Mouse (Mus musculus) forebrain, embryonic 11.5 days (tissue): ENCODE measurements around the gene Med16. TPM values are rescaled to one million over a fixed set of nuclear protein-coding genes. Genes with fewer than 3 reads are reported as not detected.

ENCODE experiments used
- ATAC-seq: fragments of 200-750 bp; cut with Nextera tagmentation; replicated peaks from 2 replicates; pipeline ENCODE4 v1.8.0; 2017; ENCODE audit warnings: moderate TSS enrichment; ENCODE audit not compliant: low FRiP score
- DNase-seq: peaks from one replicate; pipeline ENCODE4 v3.0.0-alpha.2; 2017; ENCODE audit warnings: low spot score
- H3K27ac ChIP-seq: fragments of 300-500 bp; sonication (generic); 2 replicates; pipeline ENCODE4 v1.5.1; 2014; ENCODE audit warnings: low read depth, low read length
- H3K27me3 ChIP-seq: fragments of 300-500 bp; sonication (generic); 2 replicates; pipeline ENCODE4 v1.6.1; 2014; ENCODE audit warnings: mild to moderate bottlenecking, low read length, mixed read lengths; ENCODE audit not compliant: control insufficient read depth, insufficient read depth
- H3K36me3 ChIP-seq: fragments of 300-500 bp; sonication (generic); 2 replicates; pipeline ENCODE4 v1.6.1; 2014; ENCODE audit warnings: mild to moderate bottlenecking, low read length, moderate library complexity, mixed read lengths; ENCODE audit not compliant: control insufficient read depth, insufficient read depth
- H3K4me1 ChIP-seq: fragments of 300-500 bp; sonication (generic); replicated peaks from 2 replicates; pipeline ENCODE4 v1.6.1; 2014; ENCODE audit warnings: low read length, mixed read lengths; ENCODE audit not compliant: control insufficient read depth, insufficient read depth
- H3K4me2 ChIP-seq: fragments of 300-500 bp; sonication (generic); 2 replicates; pipeline ENCODE4 v1.6.1; 2014; ENCODE audit warnings: low read depth, mild to moderate bottlenecking, low read length, moderate library complexity, mixed read lengths; ENCODE audit not compliant: severe bottlenecking
- H3K4me3 ChIP-seq: fragments of 300-500 bp; sonication (generic); 2 replicates; pipeline ENCODE4 v1.5.1; 2014; ENCODE audit warnings: low read depth, low read length
- H3K9ac ChIP-seq: fragments of 300-500 bp; sonication (generic); 2 replicates; pipeline ENCODE4 v1.6.1; 2014; ENCODE audit warnings: low read length
- H3K9me3 ChIP-seq: fragments of 300-500 bp; sonication (generic); 2 replicates; pipeline ENCODE4 v1.6.1; 2016; ENCODE audit warnings: low read length, mixed read lengths; ENCODE audit not compliant: control insufficient read depth
- WGBS: fragments of 180-500 bp; shearing (Covaris S2); extraction: QIAGEN DNeasy Blood & Tissue Kit; methylation state at CpG from one replicate; pipeline ENCODE4 v1.1.7; 2014; 5-methylcytosine and 5-hydroxymethylcytosine counted together
- polyA plus RNA-seq: library from polyadenylated mRNA; unstranded; fragments of >200 nt; fragmentation: Nextera tagmentation; extraction: Ambion mirVana; gene quantifications from 2 replicates; pipeline ENCODE4 v1.2.1, GENCODE M21; 2014

Med16 gene
- polyA plus RNA-seq, 1 experiment from 2014 or later: 60.4 TPM

- DNase-seq: no peak
- Histone ChIP-seq H3K36me3 (peaks cover 42% of the 10 kb centered on the region), H3K27ac (0 out of 2 replicates have a peak overlapping the region, but pooled peaks have one; percentile 12), H3K4me3 (no peak overlapping the region), H3K9ac (no peak overlapping the region), H3K4me2 (no peak overlapping the region), H3K9me3 (no peaks in the 10 kb centered on the region), H3K4me1 (no peaks in the 10 kb centered on the region), H3K27me3 (no peaks in the 10 kb centered on the region)
- 51% methylated on average over 10 of the region's 10 CpGs for WGBS
- 0 out of 2 replicates have a peak, but pooled peaks have one; percentile 8 for ATAC-seq
Measured at GRCm38 (mm10) chr10:79864351-79865188, 44.2 kb downstream of the Med16 start.

DNA sequence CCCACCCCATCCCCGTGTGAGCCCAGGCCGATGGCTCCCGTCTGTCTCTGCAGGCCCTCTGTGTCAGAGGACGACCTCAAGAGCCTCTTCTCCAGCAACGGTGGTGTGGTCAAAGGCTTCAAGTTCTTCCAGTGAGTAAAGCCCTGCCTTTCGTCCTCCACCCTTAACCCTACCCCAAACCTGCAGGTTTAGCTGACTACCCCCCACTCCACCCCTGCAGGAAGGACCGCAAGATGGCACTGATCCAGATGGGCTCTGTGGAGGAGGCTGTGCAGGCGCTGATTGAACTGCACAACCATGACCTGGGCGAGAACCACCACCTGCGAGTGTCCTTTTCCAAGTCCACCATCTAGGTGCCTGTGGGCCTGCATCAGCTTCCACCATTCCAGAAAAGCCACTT, 45.8 kb downstream of the Med16 start:
- Histone ChIP-seq H3K9ac (no peak overlapping the region), H3K9me3 (no peaks in the 10 kb centered on the region), H3K4me2 (no peak overlapping the region), H3K36me3 (peaks cover 46% of the 10 kb centered on the region), H3K4me3 (no peak overlapping the region), H3K27me3 (no peaks in the 10 kb centered on the region), H3K27ac (no peak overlapping the region), H3K4me1 (peaks cover 5% of the 10 kb centered on the region; the same call in 1 of the 2 replicates)
- DNase-seq (no peak), ATAC-seq (no peak)
- WGBS: 83% methylated on average over 10 of the region's 10 CpGs

- ATAC-seq (no peak), DNase-seq (no peak)
- H3K27ac ChIP-seq: no peak overlapping the region
- peaks cover 46% of the 10 kb centered on the region for H3K36me3 ChIP-seq
- peaks cover 12% of the 10 kb centered on the region for H3K4me1 ChIP-seq
- 90% methylated on average over 23 of the region's 23 CpGs for WGBS
- no peak overlapping the region for H3K9ac ChIP-seq
- no peak overlapping the region for H3K4me2 ChIP-seq
- no peak overlapping the region for H3K4me3 ChIP-seq
- no peaks in the 10 kb centered on the region for H3K27me3 ChIP-seq
- no peaks in the 10 kb centered on the region for H3K9me3 ChIP-seq
Measured at GRCm38 (mm10) chr10:79862049-79862788, 46.5 kb downstream of the Med16 start.

- Histone ChIP-seq H3K4me2 (no peak overlapping the region), H3K4me1 (peaks cover 20% of the 10 kb centered on the region), H3K27ac (no peak overlapping the region), H3K27me3 (no peaks in the 10 kb centered on the region), H3K9me3 (no peaks in the 10 kb centered on the region), H3K4me3 (no peak overlapping the region), H3K36me3 (peaks cover 43% of the 10 kb centered on the region), H3K9ac (no peak overlapping the region)
- no peak for DNase-seq
- ATAC-seq: no peak
- 88% methylated on average over 25 of the region's 25 CpGs for WGBS
Measured at GRCm38 (mm10) chr10:79861230-79862048, 47.3 kb downstream of the Med16 start.

DNA sequence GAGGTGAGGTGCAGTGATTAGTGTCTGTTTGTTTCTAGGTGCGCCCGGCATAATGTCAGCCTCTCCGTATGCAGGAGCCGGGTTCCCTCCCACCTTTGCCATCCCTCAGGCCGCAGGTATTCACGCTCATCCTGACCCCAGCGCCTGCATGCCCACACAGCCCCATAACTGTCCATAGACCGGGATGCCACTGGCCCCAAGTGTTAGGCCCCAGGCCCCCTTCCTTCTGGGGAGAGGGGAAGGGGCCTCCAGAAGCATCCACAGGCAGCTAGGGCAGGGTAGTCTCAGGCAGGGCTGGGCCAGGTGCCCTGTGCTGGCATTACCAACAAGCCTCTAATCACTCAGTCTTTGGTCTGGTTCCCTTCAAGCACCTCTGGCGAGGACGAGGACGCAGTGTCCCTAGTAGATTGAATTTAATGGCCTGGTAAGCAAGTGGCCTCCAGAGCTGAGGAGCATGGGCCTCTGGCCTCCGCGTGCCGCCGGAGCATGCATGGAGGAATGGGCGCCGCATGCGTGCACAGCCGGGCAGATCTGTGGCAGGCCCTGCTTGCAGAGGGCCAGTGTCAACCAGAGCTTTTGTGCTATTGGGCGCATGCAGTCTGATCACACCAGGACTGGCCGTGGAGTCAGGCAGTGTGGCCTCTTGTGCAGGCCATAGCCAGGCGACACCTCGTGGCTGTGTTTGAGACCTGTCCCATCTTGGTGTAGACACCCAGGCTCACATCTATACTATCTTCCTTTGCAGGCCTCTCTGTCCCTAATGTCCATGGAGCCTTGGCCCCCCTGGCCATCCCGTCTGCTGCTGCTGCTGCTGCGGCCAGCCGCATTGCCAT, 48.4 kb downstream of the Med16 start:
- Histone ChIP-seq H3K4me1 (peaks cover 23% of the 10 kb centered on the region), H3K27me3 (no peaks in the 10 kb centered on the region), H3K4me3 (no peak overlapping the region), H3K9ac (no peak overlapping the region), H3K27ac (no peak overlapping the region; the same call in 1 of the 2 replicates), H3K9me3 (no peaks in the 10 kb centered on the region), H3K36me3 (peaks cover 34% of the 10 kb centered on the region), H3K4me2 (no peak overlapping the region)
- WGBS: 93% methylated on average over 26 of the region's 26 CpGs
- no peak for ATAC-seq
- no peak for DNase-seq

DNA sequence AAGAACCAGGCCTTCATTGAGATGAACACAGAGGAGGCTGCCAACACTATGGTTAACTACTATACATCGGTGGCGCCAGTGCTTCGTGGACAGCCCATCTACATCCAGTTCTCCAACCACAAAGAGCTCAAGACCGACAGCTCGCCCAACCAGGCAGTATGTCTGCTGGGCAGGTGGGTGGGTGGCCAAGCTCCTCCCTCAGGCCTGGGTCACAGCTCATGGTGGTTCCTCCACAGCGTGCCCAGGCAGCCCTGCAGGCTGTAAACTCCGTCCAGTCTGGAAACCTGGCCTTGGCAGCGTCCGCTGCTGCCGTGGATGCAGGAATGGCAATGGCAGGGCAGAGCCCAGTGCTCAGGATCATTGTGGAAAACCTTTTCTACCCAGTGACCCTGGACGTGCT, 49.6 kb downstream of the Med16 start:
- Histone ChIP-seq H3K4me1 (peaks cover 23% of the 10 kb centered on the region), H3K36me3 (peaks cover 34% of the 10 kb centered on the region), H3K4me2 (no peak overlapping the region), H3K9ac (no peak overlapping the region), H3K27ac (no peak overlapping the region), H3K27me3 (no peaks in the 10 kb centered on the region), H3K4me3 (no peak overlapping the region), H3K9me3 (no peaks in the 10 kb centered on the region)
- DNase-seq: no peak
- WGBS: 91% methylated on average over 11 of the region's 11 CpGs
- ATAC-seq: no peak

DNA sequence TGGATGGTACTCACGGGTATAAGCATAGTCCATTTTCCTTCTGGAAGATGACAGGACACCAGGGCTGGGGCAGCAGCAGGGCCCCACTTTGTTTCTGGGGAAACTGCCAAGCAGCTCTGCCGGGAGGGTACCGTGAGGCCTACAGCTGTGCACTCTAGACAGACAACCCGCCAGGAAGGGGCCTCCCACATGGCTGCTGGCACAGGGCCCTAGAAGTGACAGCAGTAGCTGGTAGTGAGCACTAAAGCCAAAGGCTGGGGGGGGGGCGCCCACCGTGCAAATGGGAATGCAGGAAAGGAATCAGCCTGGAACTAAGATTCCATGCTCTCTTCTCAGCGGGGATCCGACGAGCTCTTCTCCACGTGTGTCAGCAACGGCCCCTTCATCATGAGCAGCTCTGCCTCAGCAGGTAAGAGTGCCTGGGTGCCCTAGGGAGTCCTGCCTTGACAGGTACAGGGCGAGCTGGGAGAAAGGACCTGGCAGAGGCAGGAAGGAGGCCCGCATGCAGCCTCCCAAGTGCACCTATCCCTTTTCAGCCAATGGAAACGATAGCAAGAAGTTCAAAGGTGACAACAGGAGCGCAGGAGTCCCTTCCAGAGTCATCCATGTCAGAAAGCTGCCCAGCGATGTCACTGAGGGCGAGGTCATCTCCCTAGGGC, 50.2 kb downstream of the Med16 start:
- ATAC-seq (no peak), DNase-seq (no peak)
- H3K36me3 ChIP-seq: peaks cover 34% of the 10 kb centered on the region
- WGBS: 77% methylated on average over 17 of the region's 17 CpGs
- H3K27ac ChIP-seq: no peak overlapping the region
- 0 out of 2 replicates have a peak overlapping the region, but pooled peaks have one; percentile 88 for H3K4me2 ChIP-seq
- no peak overlapping the region for H3K4me3 ChIP-seq
- H3K4me1 ChIP-seq: peaks cover 23% of the 10 kb centered on the region
- no peaks in the 10 kb centered on the region for H3K27me3 ChIP-seq
- no peak overlapping the region for H3K9ac ChIP-seq
- no peaks in the 10 kb centered on the region for H3K9me3 ChIP-seq
